Mouse (Mus musculus) CH12F3 (cell line): ENCODE measurements around the gene Fto.

Experiments
- in situ Hi-C: fragments of 300-500 bp; cut with MboI; formaldehyde crosslinking; loops from 2 replicates; pipeline ENCODE4 v1.14.3; 2020; ENCODE audit warnings: low sequenced_read_pairs

Gene Fto

DNA sequence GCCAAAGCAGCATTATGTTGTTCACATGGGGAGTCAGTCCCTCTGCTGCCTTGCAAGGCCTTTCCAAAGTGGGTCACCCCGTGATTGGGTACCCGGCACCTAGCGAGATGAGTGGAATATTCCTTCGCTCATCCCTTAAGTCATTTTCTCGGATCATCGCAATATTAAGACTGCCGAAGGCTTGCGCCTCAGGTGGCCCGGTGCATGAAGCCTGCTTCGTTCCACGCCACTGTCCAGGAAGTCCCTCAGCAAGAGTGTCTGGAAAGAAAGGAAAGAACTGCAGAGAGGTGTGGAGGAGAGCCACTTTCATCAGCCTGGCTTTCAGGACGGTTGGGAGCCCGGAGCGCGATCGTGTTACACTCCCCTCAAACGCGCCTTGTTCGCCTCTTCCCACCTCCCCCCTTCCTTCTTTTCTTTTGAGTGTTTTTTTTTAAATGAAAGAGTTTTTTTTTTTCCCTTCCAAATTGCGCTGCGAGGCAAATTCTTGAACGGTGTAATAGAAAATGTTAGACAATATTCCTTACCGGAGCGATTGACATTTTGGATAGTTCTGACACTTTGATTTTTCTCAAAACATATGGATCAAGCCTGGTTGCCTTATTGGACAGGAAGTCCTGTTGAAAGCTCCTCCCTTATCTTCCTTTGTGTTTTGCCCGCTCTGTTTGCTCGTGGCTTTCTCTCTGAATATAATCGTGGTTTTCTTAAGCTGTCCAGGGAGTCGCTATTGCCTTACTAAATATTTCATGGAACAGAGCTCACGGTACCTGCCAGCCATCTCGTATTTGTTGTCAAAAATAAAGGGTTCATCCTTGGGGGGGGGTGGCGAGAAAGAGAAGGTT, 399.6 kb downstream of the Fto start:
- in situ Hi-C loops, result no loop called here

DNA sequence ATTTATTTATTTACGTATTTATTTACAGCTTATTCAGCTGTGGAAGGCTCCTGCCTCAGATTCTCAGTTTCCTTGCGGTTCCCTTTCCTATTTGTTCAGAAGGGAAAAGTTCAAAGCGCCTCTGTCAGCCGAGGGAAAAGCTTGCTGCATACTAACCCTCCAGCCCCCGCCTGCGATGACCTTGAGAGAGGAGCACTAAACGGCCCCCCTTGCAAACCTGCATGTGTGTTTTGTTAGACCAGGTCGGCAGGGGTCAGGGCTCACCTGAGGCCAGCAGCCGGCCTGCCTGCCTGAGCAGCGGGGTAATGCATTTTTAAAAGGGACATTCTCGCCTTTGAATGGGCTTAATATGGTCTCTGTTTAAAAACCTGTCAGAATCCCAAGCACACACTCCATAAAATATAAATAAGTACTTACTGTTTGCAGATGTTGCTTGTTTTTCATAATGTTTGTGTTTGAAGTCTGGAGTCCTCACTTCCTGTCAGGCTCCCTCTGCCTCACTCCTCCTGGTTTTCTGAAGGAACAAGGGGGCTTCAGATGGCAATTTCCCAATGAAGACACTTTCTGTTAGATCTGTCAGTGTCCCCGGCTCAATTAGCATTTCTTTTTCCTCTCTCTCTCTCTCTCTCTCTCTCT, 400.5 kb downstream of the Fto start:
- in situ Hi-C loops, result no loop called here

DNA sequence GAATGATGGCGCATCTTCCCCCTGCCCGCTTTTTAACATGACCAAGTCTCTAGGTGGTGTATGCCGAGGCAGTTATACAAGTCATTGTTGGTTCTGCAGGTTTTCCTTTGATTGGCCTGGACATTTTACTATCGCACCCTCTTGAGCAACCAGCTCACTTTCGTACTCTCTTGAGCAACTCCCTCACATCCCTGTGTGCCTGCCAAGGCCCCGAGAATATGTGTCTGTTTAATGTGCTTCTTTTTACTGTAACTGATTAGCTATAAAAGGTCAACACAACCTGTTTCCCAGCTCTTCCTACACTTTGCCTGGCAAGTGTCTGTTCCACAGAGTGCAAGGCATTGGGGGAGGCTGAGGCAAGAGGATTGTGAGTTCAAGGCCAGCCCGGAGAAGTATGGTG, 401.4 kb downstream of the Fto start:
- in situ Hi-C loops, result no loop called here

DNA sequence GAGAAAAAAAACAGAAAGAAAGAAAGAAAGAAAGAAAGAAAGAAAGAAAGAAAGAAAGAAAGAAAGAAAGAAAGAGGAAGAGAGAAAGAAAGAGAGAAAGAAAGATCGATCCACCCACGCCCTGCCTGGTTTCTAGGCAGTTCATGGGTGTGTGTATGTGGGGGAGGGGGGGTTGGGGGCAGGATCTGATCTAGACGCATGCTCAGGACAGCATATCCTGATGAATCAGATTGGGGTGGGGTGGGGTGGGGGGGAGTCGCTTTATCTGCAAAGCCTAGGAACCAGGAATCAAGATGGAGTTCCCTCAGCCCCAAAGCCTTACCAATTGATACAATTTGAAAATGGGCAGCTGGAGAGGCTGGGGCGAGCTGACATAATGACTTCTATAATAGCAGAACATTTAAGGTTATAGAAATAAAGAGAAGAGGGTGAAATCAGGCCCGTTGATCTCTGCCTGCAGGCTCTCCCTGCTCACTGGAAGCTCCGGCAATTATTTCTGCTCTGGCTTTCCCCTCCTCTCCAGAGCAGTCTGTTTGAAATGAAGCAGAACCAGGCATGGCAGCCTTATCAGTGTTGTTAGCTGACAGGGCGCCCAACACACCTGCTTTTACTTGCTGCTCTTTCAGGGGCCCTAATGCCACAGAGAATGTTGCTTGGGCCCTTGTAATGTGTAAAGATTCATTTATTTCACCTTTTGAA, 402.2 kb downstream of the Fto start:
- in situ Hi-C loops, result no loop called here
